Mouse (Mus musculus) forebrain, postnatal 0 days (tissue): ENCODE measurements around the gene Tubgcp3. TPM values are rescaled to one million over a fixed set of nuclear protein-coding genes. Genes with fewer than 3 reads are reported as not detected.
A peak's percentile ranks its signal among the peaks of the same experiment; 100 is the strongest.
"Not testable (repeated sequence)": the region's sequence is repeated elsewhere in the genome, so short reads cannot be mapped to it uniquely, and the experiment has no call there.

ENCODE experiments used
- ATAC-seq: fragments of 200-750 bp; cut with Nextera tagmentation; 2 replicates; pipeline ENCODE4 v1.8.0; 2017; ENCODE audit warnings: mild to moderate bottlenecking, moderate library complexity
- DNase-seq: peaks from one replicate; pipeline ENCODE4 v3.0.0-alpha.2; 2015
- H3K27ac ChIP-seq: fragments of 300-500 bp; sonication (generic); 2 replicates; pipeline ENCODE4 v1.5.1; 2014; ENCODE audit warnings: low read depth, mild to moderate bottlenecking, antibody characterized with exemption, low read length, moderate library complexity, mixed read lengths
- H3K27me3 ChIP-seq: fragments of 300-500 bp; sonication (generic); 2 replicates; pipeline ENCODE4 v1.6.1; 2014; ENCODE audit warnings: mild to moderate bottlenecking, low read length, mixed read lengths; ENCODE audit not compliant: insufficient read depth
- H3K36me3 ChIP-seq: fragments of 300-500 bp; sonication (generic); 2 replicates; pipeline ENCODE4 v1.6.1; 2014; ENCODE audit warnings: mild to moderate bottlenecking, moderate library complexity; ENCODE audit not compliant: insufficient read depth
- H3K4me1 ChIP-seq: fragments of 300-500 bp; sonication (generic); 2 replicates; pipeline ENCODE4 v1.6.1; 2014; ENCODE audit warnings: antibody characterized with exemption; ENCODE audit not compliant: insufficient read depth
- H3K4me2 ChIP-seq: fragments of 300-500 bp; sonication (generic); 2 replicates; pipeline ENCODE4 v1.6.1; 2014; ENCODE audit warnings: low read depth, mild to moderate bottlenecking, moderate library complexity
- H3K4me3 ChIP-seq: fragments of 300-500 bp; sonication (generic); 2 replicates; pipeline ENCODE4 v1.5.1; 2014; ENCODE audit warnings: low read depth, low read length, mixed read lengths
- H3K9ac ChIP-seq: fragments of 300-500 bp; sonication (generic); 2 replicates; pipeline ENCODE4 v1.6.1; 2014; ENCODE audit warnings: mild to moderate bottlenecking
- H3K9me3 ChIP-seq: fragments of 300-500 bp; sonication (generic); 2 replicates; pipeline ENCODE4 v1.6.1; 2016; ENCODE audit warnings: low read length
- CTCF ChIP-seq: sonication (generic); IDR thresholded peaks from 2 replicates; pipeline ENCODE4 v1.5.1; 2016; ENCODE audit warnings: antibody characterized with exemption, control low read depth, low read depth
- WGBS: fragments of 180-500 bp; shearing (Covaris S2); extraction: QIAGEN DNeasy Blood & Tissue Kit; methylation state at CpG from one replicate; pipeline ENCODE4 v1.1.7; 2014; 5-methylcytosine and 5-hydroxymethylcytosine counted together
- polyA plus RNA-seq: library from polyadenylated mRNA; unstranded; fragments of >200 nt; fragmentation: Nextera tagmentation; extraction: Ambion mirVana; gene quantifications from 2 replicates; pipeline ENCODE4 v1.2.1, GENCODE M21; 2015
- total RNA-seq: library from RNA; depleted of rRNA; stranded (reverse); fragments of >200 nt; gene quantifications from 2 replicates; pipeline ENCODE4 v1.2.3, GENCODE M21; 2014

Gene Tubgcp3
- total and polyA plus RNA-seq, 2 experiments from 2014 or later, result 24.4 to 58.0 TPM

GRCm38 (mm10) chr8:12644341-12644740, 27.7 kb downstream of the Tubgcp3 start:
- Histone ChIP-seq H3K27ac (no peak overlapping the region), H3K36me3 (peaks cover 60% of the 10 kb centered on the region), H3K9ac (no peak overlapping the region), H3K4me1 (no peaks in the 10 kb centered on the region), H3K4me3 (no peak overlapping the region), H3K4me2 (no peak overlapping the region), H3K9me3 (no peaks in the 10 kb centered on the region), H3K27me3 (no peaks in the 10 kb centered on the region)
- no peak for TF ChIP-seq CTCF
- DNase-seq (no peak), ATAC-seq (0 out of 2 replicates have a peak, but pooled peaks have one; percentile 23)
- 87% methylated on average over 8 of the region's 8 CpGs for WGBS

- Histone ChIP-seq H3K4me3 (no peak overlapping the region), H3K9me3 (no peaks in the 10 kb centered on the region), H3K4me2 (no peak overlapping the region), H3K27ac (no peak overlapping the region), H3K9ac (no peak overlapping the region), H3K36me3 (peaks cover 60% of the 10 kb centered on the region), H3K4me1 (no peaks in the 10 kb centered on the region), H3K27me3 (no peaks in the 10 kb centered on the region)
- 91% methylated on average over 6 of the region's 6 CpGs for WGBS
- no peak for DNase-seq
- ATAC-seq, result no peak
- TF ChIP-seq CTCF, result no peak
Measured at GRCm38 (mm10) chr8:12641527-12641926, 30.5 kb downstream of the Tubgcp3 start.

GRCm38 (mm10) chr8:12638446-12638845, 33.6 kb downstream of the Tubgcp3 start:
- no peaks in the 10 kb centered on the region for H3K27me3 ChIP-seq
- H3K9ac ChIP-seq, result no peak overlapping the region
- H3K9me3 ChIP-seq, result no peaks in the 10 kb centered on the region
- no peak overlapping the region for H3K27ac ChIP-seq
- TF ChIP-seq CTCF, result no peak
- no peak overlapping the region for H3K4me3 ChIP-seq
- peaks cover 54% of the 10 kb centered on the region for H3K36me3 ChIP-seq
- no peaks in the 10 kb centered on the region for H3K4me1 ChIP-seq
- DNase-seq (no peak), ATAC-seq (no peak)
- 95% methylated on average over 11 of the region's 11 CpGs for WGBS
- H3K4me2 ChIP-seq, result no peak overlapping the region

- WGBS, result 71% methylated on average over 2 of the region's 2 CpGs
- H3K36me3 ChIP-seq, result peaks cover 57% of the 10 kb centered on the region
- ATAC-seq, result peak; percentile 81
Measured at GRCm38 (mm10) chr8:12635366-12635765, 36.7 kb downstream of the Tubgcp3 start.

GRCm38 (mm10) chr8:12629079-12629478, 43.0 kb downstream of the Tubgcp3 start:
- WGBS, result 35% methylated on average over 3 of the region's 3 CpGs
- Histone ChIP-seq H3K27me3 (no peaks in the 10 kb centered on the region), H3K4me2 (no peak overlapping the region), H3K9me3 (no peaks in the 10 kb centered on the region), H3K4me3 (no peak overlapping the region), H3K4me1 (no peaks in the 10 kb centered on the region), H3K27ac (0 out of 2 replicates have a peak overlapping the region, but pooled peaks have one; percentile 4), H3K9ac (no peak overlapping the region), H3K36me3 (peaks cover 27% of the 10 kb centered on the region; the same call in 1 of the 2 replicates)
- DNase-seq (peak; percentile 76), ATAC-seq (peak; percentile 85)
- peak; percentile 93 for TF ChIP-seq CTCF

More at GRCm38 (mm10) chr8:12635366-12635765, 36.7 kb downstream of the Tubgcp3 start:
- Histone ChIP-seq H3K9me3 (no peaks in the 10 kb centered on the region), H3K4me1 (no peaks in the 10 kb centered on the region), H3K4me2 (no peak overlapping the region), H3K27me3 (no peaks in the 10 kb centered on the region), H3K4me3 (no peak overlapping the region), H3K9ac (no peak overlapping the region), H3K27ac (no peak overlapping the region)
- peak; percentile 64 for DNase-seq
- TF ChIP-seq CTCF, result no peak

GRCm38 (mm10) chr8:12625890-12626289, 46.2 kb downstream of the Tubgcp3 start:
- no peak for TF ChIP-seq CTCF
- Histone ChIP-seq H3K36me3 (peaks cover 29% of the 10 kb centered on the region), H3K4me1 (no peaks in the 10 kb centered on the region), H3K4me3 (no peak overlapping the region), H3K9ac (no peak overlapping the region), H3K9me3 (no peaks in the 10 kb centered on the region), H3K27me3 (no peaks in the 10 kb centered on the region), H3K4me2 (no peak overlapping the region), H3K27ac (no peak overlapping the region)
- ATAC-seq, result no peak
- 61% methylated on average over 5 of the region's 5 CpGs for WGBS
- no peak for DNase-seq

- Histone ChIP-seq H3K36me3 (peaks cover 32% of the 10 kb centered on the region), H3K9me3 (no peaks in the 10 kb centered on the region), H3K9ac (no peak overlapping the region), H3K4me3 (no peak overlapping the region), H3K27ac (no peak overlapping the region), H3K4me1 (no peaks in the 10 kb centered on the region), H3K27me3 (no peaks in the 10 kb centered on the region), H3K4me2 (no peak overlapping the region)
- DNase-seq, result no peak
- ATAC-seq, result no peak
- 91% methylated on average over 18 of the region's 18 CpGs for WGBS
- TF ChIP-seq CTCF, result no peak
Measured at GRCm38 (mm10) chr8:12621550-12622222, 50.4 kb downstream of the Tubgcp3 start.

GRCm38 (mm10) chr8:12617369-12617768, 54.7 kb downstream of the Tubgcp3 start:
- H3K4me2 ChIP-seq, H3K9ac ChIP-seq, H3K9me3 ChIP-seq, H3K4me1 ChIP-seq, DNase-seq, ATAC-seq, H3K4me3 ChIP-seq, H3K27me3 ChIP-seq, H3K27ac ChIP-seq: not testable (repeated sequence)
- H3K36me3 ChIP-seq, result peaks cover 38% of the 10 kb centered on the region
- 84% methylated on average over 3 of the region's 3 CpGs for WGBS
